Mouse (Mus musculus): ENCODE measurements around the gene Deaf1. TPM values are rescaled to one million over a fixed set of nuclear protein-coding genes. Genes with fewer than 3 reads are reported as not detected.
"Not testable (repeated sequence)": the region's sequence is repeated elsewhere in the genome, so short reads cannot be mapped to it uniquely, and the experiment has no call there.

The Deaf1 gene
- polyA plus RNA-seq, 1 experiment from 2014 or later = 39.4 TPM

DNA sequence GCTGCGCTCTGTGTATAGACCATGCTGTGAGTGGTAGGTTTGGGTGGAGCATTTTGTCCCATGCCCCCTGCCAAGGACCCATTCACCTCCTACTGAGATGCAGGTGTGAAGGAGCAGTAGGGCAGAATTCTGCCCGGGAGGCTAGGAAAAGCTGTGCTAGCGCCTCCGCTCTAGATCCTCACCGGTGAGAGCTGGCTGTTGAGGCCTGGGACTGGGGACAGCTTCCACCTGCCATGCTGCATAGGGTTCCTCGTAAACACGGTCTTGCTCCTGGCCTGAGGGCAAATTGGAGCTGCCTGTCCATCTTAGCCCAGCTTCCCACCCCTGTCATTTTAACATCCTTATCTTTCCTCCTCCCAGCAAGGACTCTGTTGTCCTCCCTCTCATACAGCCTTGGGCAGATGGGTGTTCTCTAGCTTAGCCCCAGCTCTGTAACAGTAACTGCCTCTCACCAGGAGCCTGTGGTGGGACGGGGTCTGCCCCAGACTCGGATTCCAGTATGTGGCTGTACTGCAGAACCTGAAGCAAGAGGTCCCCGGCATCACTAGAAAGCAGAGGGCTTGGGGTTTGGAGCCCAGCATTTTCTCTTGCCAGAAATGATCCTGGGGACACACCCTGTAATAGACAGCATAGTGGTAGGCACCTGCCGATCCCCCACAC is 63.3 kb downstream of the Deaf1 start:
- peaks cover 18% of the 10 kb centered on the region for H3K4me1 ChIP-seq
- peaks cover 52% of the 10 kb centered on the region for H3K36me3 ChIP-seq
- no peak overlapping the region for H3K4me3 ChIP-seq
- 70% methylated on average over 11 of the region's 11 CpGs for WGBS
- H3K9me3 ChIP-seq = no peaks in the 10 kb centered on the region
- no peak for DNase-seq (ENCODE audit: low spot score)
- peaks cover 2% of the 10 kb centered on the region; the same call in 1 of the 2 replicates for H3K27me3 ChIP-seq (ENCODE audit: insufficient read depth, poor library complexity, severe bottlenecking)
- no peak overlapping the region for H3K27ac ChIP-seq

GRCm38 (mm10) chr7:141263640-141264039 is 63.9 kb downstream of the Deaf1 start:
- no peaks in the 10 kb centered on the region for H3K27me3 ChIP-seq (ENCODE audit: insufficient read depth, poor library complexity, severe bottlenecking)
- DNase-seq (ENCODE audit: low spot score) = no peak
- peaks cover 15% of the 10 kb centered on the region for H3K4me1 ChIP-seq
- no peak overlapping the region for H3K27ac ChIP-seq
- H3K36me3 ChIP-seq = peaks cover 58% of the 10 kb centered on the region
- WGBS = 87% methylated on average over 13 of the region's 13 CpGs
- no peak overlapping the region for H3K4me3 ChIP-seq
- H3K9me3 ChIP-seq = no peaks in the 10 kb centered on the region

GRCm38 (mm10) chr7:141261480-141261879 is 66.0 kb downstream of the Deaf1 start:
- no peak overlapping the region for H3K27ac ChIP-seq
- DNase-seq (ENCODE audit: low spot score) = no peak
- H3K4me1 ChIP-seq = peaks cover 15% of the 10 kb centered on the region
- no peaks in the 10 kb centered on the region for H3K27me3 ChIP-seq (ENCODE audit: insufficient read depth, poor library complexity, severe bottlenecking)
- H3K4me3 ChIP-seq = no peak overlapping the region
- 86% methylated on average over 3 of the region's 3 CpGs for WGBS
- no peaks in the 10 kb centered on the region for H3K9me3 ChIP-seq
- peaks cover 79% of the 10 kb centered on the region for H3K36me3 ChIP-seq

DNA sequence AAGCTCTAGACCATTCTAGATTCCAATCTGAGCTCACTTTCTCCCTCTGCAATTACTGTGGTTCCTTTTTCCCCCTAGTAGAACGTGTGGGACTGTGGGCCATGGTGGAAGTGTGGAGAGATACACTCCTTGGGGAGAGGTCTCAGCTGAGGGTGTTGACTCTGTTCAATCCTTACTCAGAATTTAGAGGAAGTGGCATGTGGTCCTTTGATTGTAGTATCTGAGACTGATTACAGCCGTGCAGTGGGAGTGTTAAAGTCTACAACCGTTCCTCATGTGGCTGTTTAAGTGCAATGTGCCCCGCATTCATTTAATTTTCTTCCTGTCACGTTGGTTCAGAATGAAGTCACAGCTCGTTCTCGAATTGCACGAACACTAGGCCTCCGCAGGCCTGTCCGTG is 71.3 kb downstream of the Deaf1 start:
- no peaks in the 10 kb centered on the region for H3K4me1 ChIP-seq
- no peak for DNase-seq (ENCODE audit: low spot score)
- 87% methylated on average over 10 of the region's 10 CpGs for WGBS
- no peak overlapping the region for H3K4me3 ChIP-seq
- no peaks in the 10 kb centered on the region for H3K27me3 ChIP-seq (ENCODE audit: insufficient read depth, poor library complexity, severe bottlenecking)
- no peaks in the 10 kb centered on the region for H3K9me3 ChIP-seq
- H3K27ac ChIP-seq = no peak overlapping the region
- peaks cover 96% of the 10 kb centered on the region for H3K36me3 ChIP-seq

- WGBS = 84% methylated on average over 4 of the region's 4 CpGs
These were observed 77.0 kb downstream of the Deaf1 start for GRCm38 (mm10) chr7:141250486-141250885.

More at GRCm38 (mm10) chr7:141250486-141250885, 77.0 kb downstream of the Deaf1 start:
- not testable (repeated sequence) for H3K9me3 ChIP-seq; H3K27ac ChIP-seq; DNase-seq (ENCODE audit: low spot score); H3K27me3 ChIP-seq (ENCODE audit: insufficient read depth, poor library complexity, severe bottlenecking); H3K4me1 ChIP-seq; H3K4me3 ChIP-seq
- peaks cover 96% of the 10 kb centered on the region for H3K36me3 ChIP-seq

Other genes with a start within 250 kb of the Deaf1 start
- gene Pkp3, start 249.5 kb downstream of the Deaf1 start, polyA plus RNA-seq (2016; fragmentation: Nextera tagmentation; extraction: Ambion mirVana) = 0.94 and 3.4 TPM in 2 replicates
- 3.0 and 5.7 TPM in 2 replicates for gene Sigirr, start 227.1 kb downstream of the Deaf1 start, polyA plus RNA-seq (2016; fragmentation: Nextera tagmentation; extraction: Ambion mirVana)
- gene Ano9, start 209.9 kb downstream of the Deaf1 start, polyA plus RNA-seq (2016; fragmentation: Nextera tagmentation; extraction: Ambion mirVana) = 0.42 and 0.97 TPM in 2 replicates
- 87.8 and 91.1 TPM in 2 replicates for gene Ptdss2, start 205.3 kb downstream of the Deaf1 start, polyA plus RNA-seq (2016; fragmentation: Nextera tagmentation; extraction: Ambion mirVana)
- 103 and 105 TPM in 2 replicates for gene Rnh1, start 154.8 kb downstream of the Deaf1 start, polyA plus RNA-seq (2016; fragmentation: Nextera tagmentation; extraction: Ambion mirVana)
- 89.6 and 92.6 TPM in 2 replicates for gene Hras, start 133.7 kb downstream of the Deaf1 start, polyA plus RNA-seq (2016; fragmentation: Nextera tagmentation; extraction: Ambion mirVana)
- gene Lrrc56, start 133.5 kb downstream of the Deaf1 start, polyA plus RNA-seq (2016; fragmentation: Nextera tagmentation; extraction: Ambion mirVana) = 3.3 and 6.7 TPM in 2 replicates
- 1.4 and 2.1 TPM in 2 replicates for gene Lmntd2, start 113.6 kb downstream of the Deaf1 start, polyA plus RNA-seq (2016; fragmentation: Nextera tagmentation; extraction: Ambion mirVana)
- gene Rassf7, start 111.8 kb downstream of the Deaf1 start, polyA plus RNA-seq (2016; fragmentation: Nextera tagmentation; extraction: Ambion mirVana) = 22.6 and 41.4 TPM in 2 replicates
- 73.5 and 84.7 TPM in 2 replicates for gene Phrf1, start 98.9 kb downstream of the Deaf1 start, polyA plus RNA-seq (2016; fragmentation: Nextera tagmentation; extraction: Ambion mirVana)
- 0.39 and 0.60 TPM in 2 replicates for gene Irf7, start 61.2 kb downstream of the Deaf1 start, polyA plus RNA-seq (2016; fragmentation: Nextera tagmentation; extraction: Ambion mirVana)
- gene Cdhr5, start 50.9 kb downstream of the Deaf1 start, polyA plus RNA-seq (2016; fragmentation: Nextera tagmentation; extraction: Ambion mirVana) = not detected in 2 replicates
- gene Sct, start 48.6 kb downstream of the Deaf1 start, polyA plus RNA-seq (2016; fragmentation: Nextera tagmentation; extraction: Ambion mirVana) = 1.7 and 5.0 TPM in 2 replicates
- 0.13 TPM in 1 of 2 replicates, not detected in the other for gene Drd4, start 35.7 kb downstream of the Deaf1 start, polyA plus RNA-seq (2016; fragmentation: Nextera tagmentation; extraction: Ambion mirVana)
- 39.5 and 41.2 TPM in 2 replicates for gene Tmem80, start within 50 bp of the Deaf1 start, polyA plus RNA-seq (2016; fragmentation: Nextera tagmentation; extraction: Ambion mirVana)
- gene Eps8l2, start 11.2 kb upstream of the Deaf1 start, polyA plus RNA-seq (2016; fragmentation: Nextera tagmentation; extraction: Ambion mirVana) = 3.1 and 8.2 TPM in 2 replicates
- 270 and 285 TPM in 2 replicates for gene Taldo1, start 64.5 kb upstream of the Deaf1 start, polyA plus RNA-seq (2016; fragmentation: Nextera tagmentation; extraction: Ambion mirVana)
- 29.5 and 37.4 TPM in 2 replicates for gene Gatd1, start 86.4 kb upstream of the Deaf1 start, polyA plus RNA-seq (2016; fragmentation: Nextera tagmentation; extraction: Ambion mirVana)
- gene Cend1, start 101.8 kb upstream of the Deaf1 start, polyA plus RNA-seq (2016; fragmentation: Nextera tagmentation; extraction: Ambion mirVana) = 13.7 and 23.5 TPM in 2 replicates
- gene Slc25a22, start 110.2 kb upstream of the Deaf1 start, polyA plus RNA-seq (2016; fragmentation: Nextera tagmentation; extraction: Ambion mirVana) = 22.6 and 30.8 TPM in 2 replicates
- 18.0 and 18.2 TPM in 2 replicates for gene Pidd1, start 116.3 kb upstream of the Deaf1 start, polyA plus RNA-seq (2016; fragmentation: Nextera tagmentation; extraction: Ambion mirVana)
- gene Rplp2, start 119.7 kb upstream of the Deaf1 start, polyA plus RNA-seq (2016; fragmentation: Nextera tagmentation; extraction: Ambion mirVana) = 882 and 900 TPM in 2 replicates
- gene Pnpla2, start 127.5 kb upstream of the Deaf1 start, polyA plus RNA-seq (2016; fragmentation: Nextera tagmentation; extraction: Ambion mirVana) = 28.3 and 38.9 TPM in 2 replicates
- gene Cracr2b, start 133.4 kb upstream of the Deaf1 start, polyA plus RNA-seq (2016; fragmentation: Nextera tagmentation; extraction: Ambion mirVana) = 14.0 and 14.6 TPM in 2 replicates
- gene Cd151, start 139.7 kb upstream of the Deaf1 start, polyA plus RNA-seq (2016; fragmentation: Nextera tagmentation; extraction: Ambion mirVana) = 23.1 and 38.2 TPM in 2 replicates
- gene Polr2l, start 147.4 kb upstream of the Deaf1 start, polyA plus RNA-seq (2016; fragmentation: Nextera tagmentation; extraction: Ambion mirVana) = 73.2 and 74.5 TPM in 2 replicates
- 69.0 and 70.8 TPM in 2 replicates for gene Tspan4, start 147.6 kb upstream of the Deaf1 start, polyA plus RNA-seq (2016; fragmentation: Nextera tagmentation; extraction: Ambion mirVana)
- gene Chid1, start 212.2 kb upstream of the Deaf1 start, polyA plus RNA-seq (2016; fragmentation: Nextera tagmentation; extraction: Ambion mirVana) = 40.5 and 45.3 TPM in 2 replicates
- 79.5 and 79.9 TPM in 2 replicates for gene Ap2a2, start 234.5 kb upstream of the Deaf1 start, polyA plus RNA-seq (2016; fragmentation: Nextera tagmentation; extraction: Ambion mirVana)

Measured in heart, embryonic 10.5 days (tissue).